Mouse (Mus musculus) megakaryocyte, embryonic 14.5 days (primary cell): ENCODE results near the gene Ssbp3.

Experiments
- FLI1 ChIP-seq: IDR thresholded peaks from 2 replicates; pipeline ENCODE4 v1.6.1; 2012; ENCODE audit warnings: low read length, inconsistent platforms, mixed read lengths
- GATA1 ChIP-seq: IDR thresholded peaks from 3 replicates; pipeline ENCODE4 v1.6.1; 2012; ENCODE audit warnings: mixed read lengths, low read length, inconsistent platforms, borderline replicate concordance

DNA sequence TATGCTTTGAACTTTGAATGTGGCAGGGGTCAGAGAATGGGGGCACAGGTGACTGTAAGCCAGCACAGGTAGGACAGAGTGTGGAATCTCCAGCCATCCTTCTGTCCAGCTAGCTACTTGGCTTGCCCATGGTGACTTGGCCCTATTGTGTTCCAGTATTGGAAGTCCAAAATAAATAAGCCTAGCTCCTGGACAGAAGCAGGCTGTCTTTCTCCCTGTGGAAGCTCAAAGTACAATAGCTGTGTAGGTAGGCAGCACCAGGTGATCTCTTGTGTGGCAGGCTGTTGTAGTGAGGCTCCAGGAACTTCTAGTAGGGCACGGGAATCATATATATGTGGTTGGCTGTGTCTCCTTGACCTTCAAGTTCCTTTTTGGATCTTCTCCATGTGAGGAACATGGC is 50.8 kb downstream of the Ssbp3 start:
- TF ChIP-seq FLI1 (no peak), GATA1 (no peak)
